In genomic region chr1:41917807-41918206, GRCm38 (mm10) we compare ENCODE assay signal across 7 mouse cellular contexts.
A peak's percentile ranks its signal among the peaks of the same experiment; 100 is the strongest.
DNase-seq lines count a peak whose midpoint lies in the region; ATAC-seq lines count a peak whose summit lies in the region.
"Not testable (repeated sequence)": the region's sequence is repeated elsewhere in the genome, so short reads cannot be mapped to it uniquely, and the experiment has no call there.

No protein-coding gene starts in this region.

- not testable (repeated sequence) for H3K36me3 ChIP-seq in embryonic facial prominence, embryonic 12.5 days; forebrain, embryonic 10.5 days (replicated peaks); forebrain, embryonic 14.5 days (ENCODE audit: control insufficient read depth, insufficient read depth, low read length); hindbrain, embryonic 11.5 days (ENCODE audit: control insufficient read depth, insufficient read depth, low read length); limb, embryonic 11.5 days (ENCODE audit: control insufficient read depth, insufficient read depth, low read length); midbrain, embryonic 14.5 days (ENCODE audit: control insufficient read depth, insufficient read depth, low read length); neural tube, embryonic 14.5 days (ENCODE audit: control insufficient read depth, insufficient read depth, low read length)

- H3K4me1 ChIP-seq in embryonic facial prominence, embryonic 12.5 days, result peaks cover 13% of the 10 kb centered on the region; the same call in 1 of the 2 replicates
- H3K4me1 ChIP-seq in forebrain, embryonic 10.5 days, result peaks cover 37% of the 10 kb centered on the region
- H3K4me1 ChIP-seq in forebrain, embryonic 14.5 days (ENCODE audit: control insufficient read depth, insufficient read depth, low read length), result peaks cover 20% of the 10 kb centered on the region
- H3K4me1 ChIP-seq in hindbrain, embryonic 11.5 days (replicated peaks; ENCODE audit: control insufficient read depth, insufficient read depth, low read length); limb, embryonic 11.5 days (ENCODE audit: control insufficient read depth, insufficient read depth, low read length); midbrain, embryonic 14.5 days (ENCODE audit: control insufficient read depth, insufficient read depth, low read length); neural tube, embryonic 14.5 days (ENCODE audit: control insufficient read depth, insufficient read depth, low read length): not testable (repeated sequence)

- not testable (repeated sequence) for H3K27me3 ChIP-seq in embryonic facial prominence, embryonic 12.5 days; forebrain, embryonic 10.5 days (ENCODE audit: poor library complexity, severe bottlenecking); forebrain, embryonic 14.5 days (replicated peaks; ENCODE audit: control insufficient read depth, insufficient read depth, low read length); hindbrain, embryonic 11.5 days (ENCODE audit: control insufficient read depth, insufficient read depth, low read length); limb, embryonic 11.5 days (ENCODE audit: control insufficient read depth, insufficient read depth, low read length); midbrain, embryonic 14.5 days (ENCODE audit: control insufficient read depth, insufficient read depth, low read length); neural tube, embryonic 14.5 days (ENCODE audit: control insufficient read depth, insufficient read depth, low read length)

- WGBS in embryonic facial prominence, embryonic 12.5 days, result 71% methylated on average over 5 of the region's 5 CpGs
- 58% methylated on average over 5 of the region's 5 CpGs for WGBS in forebrain, embryonic 10.5 days
- 21% methylated on average over 5 of the region's 5 CpGs for WGBS in forebrain, embryonic 14.5 days
- WGBS in hindbrain, embryonic 11.5 days, result 81% methylated on average over 4 of the region's 5 CpGs
- WGBS in limb, embryonic 11.5 days, result 84% methylated on average over 5 of the region's 5 CpGs
- 89% methylated on average over 5 of the region's 5 CpGs for WGBS in midbrain, embryonic 14.5 days
- WGBS in neural tube, embryonic 14.5 days, result 90% methylated on average over 5 of the region's 5 CpGs

- H3K9me3 ChIP-seq in embryonic facial prominence, embryonic 12.5 days; forebrain, embryonic 10.5 days; forebrain, embryonic 14.5 days (replicated peaks; ENCODE audit: control insufficient read depth, low read length); hindbrain, embryonic 11.5 days (ENCODE audit: control insufficient read depth, low read length); limb, embryonic 11.5 days (ENCODE audit: control insufficient read depth, low read length); midbrain, embryonic 14.5 days (ENCODE audit: control insufficient read depth, low read length); neural tube, embryonic 14.5 days (ENCODE audit: control insufficient read depth, low read length): not testable (repeated sequence)

- 0 out of 2 replicates have a peak, but pooled peaks have one; percentile 72 for ATAC-seq in embryonic facial prominence, embryonic 12.5 days (ENCODE audit: insufficient number of reproducible peaks, insufficient read depth, low FRiP score, low TSS enrichment)
- ATAC-seq in forebrain, embryonic 14.5 days, result not testable (repeated sequence)
- peak; percentile 64; the same call in 1 of the 2 replicates for ATAC-seq in hindbrain, embryonic 11.5 days (ENCODE audit: low FRiP score)
- 0 out of 2 replicates have a peak, but pooled peaks have one; percentile 57 for ATAC-seq in limb, embryonic 11.5 days (ENCODE audit: insufficient number of reproducible peaks, low FRiP score, low TSS enrichment, low read depth)
- peak; percentile 57; the same call in 1 of the 2 replicates for ATAC-seq in midbrain, embryonic 14.5 days (ENCODE audit: low FRiP score, low TSS enrichment)
- ATAC-seq in neural tube, embryonic 14.5 days (ENCODE audit: low read depth), result 0 out of 2 replicates have a peak, but pooled peaks have one; percentile 49

- not testable (repeated sequence) for H3K9ac ChIP-seq in embryonic facial prominence, embryonic 12.5 days; forebrain, embryonic 14.5 days (ENCODE audit: low read length); hindbrain, embryonic 11.5 days (ENCODE audit: low read depth, low read length); limb, embryonic 11.5 days (ENCODE audit: low read length); midbrain, embryonic 14.5 days (replicated peaks; ENCODE audit: low read length); neural tube, embryonic 14.5 days (replicated peaks; ENCODE audit: low read depth, low read length)

- H3K27ac ChIP-seq in embryonic facial prominence, embryonic 12.5 days; hindbrain, embryonic 11.5 days (ENCODE audit: low read depth, low read length); limb, embryonic 11.5 days (replicated peaks; ENCODE audit: low read depth, low read length); midbrain, embryonic 14.5 days (replicated peaks; ENCODE audit: low read depth, low read length); neural tube, embryonic 14.5 days (ENCODE audit: low read depth, low read length): not testable (repeated sequence)
- H3K27ac ChIP-seq in forebrain, embryonic 10.5 days, result peak overlapping the region; percentile 77
- peak overlapping the region; percentile 45; the same call in 1 of the 2 replicates for H3K27ac ChIP-seq in forebrain, embryonic 14.5 days (ENCODE audit: low read depth, low read length)

- not testable (repeated sequence) for DNase-seq in forebrain, embryonic 10.5 days (ENCODE audit: extremely low spot score, low spot score); forebrain, embryonic 14.5 days (ENCODE audit: low spot score); hindbrain, embryonic 11.5 days (ENCODE audit: low spot score); limb, embryonic 11.5 days (ENCODE audit: low spot score); midbrain, embryonic 14.5 days

- H3K4me2 ChIP-seq in embryonic facial prominence, embryonic 12.5 days (replicated peaks); forebrain, embryonic 14.5 days (ENCODE audit: low read length); hindbrain, embryonic 11.5 days (replicated peaks; ENCODE audit: low read depth, low read length); limb, embryonic 11.5 days (ENCODE audit: low read depth, severe bottlenecking); midbrain, embryonic 14.5 days (ENCODE audit: low read length); neural tube, embryonic 14.5 days (ENCODE audit: low read depth, low read length): not testable (repeated sequence)

- H3K4me3 ChIP-seq in embryonic facial prominence, embryonic 12.5 days; forebrain, embryonic 10.5 days; forebrain, embryonic 14.5 days (ENCODE audit: low read depth, low read length); hindbrain, embryonic 11.5 days (ENCODE audit: low read depth, low read length); limb, embryonic 11.5 days (ENCODE audit: low read depth, low read length); midbrain, embryonic 14.5 days (replicated peaks; ENCODE audit: low read depth, low read length); neural tube, embryonic 14.5 days (ENCODE audit: low read depth, low read length): not testable (repeated sequence)
